Mouse (Mus musculus): Measurements from ENCODE around the gene Dmrta2.

DNA sequence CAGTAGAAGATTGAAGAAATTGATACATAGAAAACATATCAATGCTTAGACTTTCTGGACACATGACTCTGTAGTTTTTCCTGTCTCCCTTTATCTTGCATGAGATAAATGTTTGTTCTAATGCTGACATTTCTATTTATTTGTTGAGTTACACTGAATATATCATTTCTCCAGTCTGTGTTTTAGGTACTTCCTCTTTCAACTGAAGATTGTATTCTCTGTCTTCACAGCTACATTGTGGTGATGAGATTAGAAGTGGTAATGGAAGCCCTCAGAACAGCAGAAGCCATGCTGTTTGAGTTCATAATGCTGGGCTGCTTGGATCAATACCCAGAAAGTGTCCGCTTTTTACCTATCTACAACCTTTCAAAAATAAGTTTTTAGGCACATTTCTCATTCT lies 32.3 kb upstream of the Dmrta2 start:
- no peak for TF ChIP-seq CTCF (IDR thresholded peaks at IDR 0.05; ENCODE audit: borderline replicate concordance, insufficient read depth, low read length)
- no peak for TF ChIP-seq POLR2A (IDR thresholded peaks at IDR 0.05; ENCODE audit: low read depth, low read length)
